In genomic region chr5:146416331-146417110, GRCm38 (mm10) we compare ENCODE assay signal across 29 mouse cellular contexts. TPM values are rescaled to one million over a fixed set of nuclear protein-coding genes. Genes with fewer than 3 reads are reported as not detected.
DNase-seq lines count a peak whose midpoint lies in the region; ATAC-seq and TF ChIP-seq lines count a peak whose summit lies in the region.
"Had no signal": no experiment of that assay in that cellular context is flagged by ENCODE, and none has a peak within 500 bp of the region (broad histone marks: within the 10 kb centered on the region; RNA-seq: fewer than 3 reads in every experiment).

No protein-coding gene starts in this region.

- no peak for TF ChIP-seq CTCF in left cerebral cortex, adult 2 months (IDR thresholded peaks at IDR 0.05)
- TF ChIP-seq CTCF in ES-Bruce4 (IDR thresholded peaks at IDR 0.05; ENCODE audit: low read depth, low read length), result no peak

- ATAC-seq in forebrain, embryonic 13.5 days, result no peak
- no peak for ATAC-seq in forebrain, embryonic 11.5 days (replicated peaks; ENCODE audit: low FRiP score)
- 0 out of 2 replicates have a peak, but pooled peaks have one; percentile 40 for ATAC-seq in kidney, embryonic 14.5 days (ENCODE audit: low FRiP score, low TSS enrichment)
- ATAC-seq: forebrain, embryonic 16.5 days; intestine, postnatal 0 days had no signal

- H3K9ac ChIP-seq in forebrain, embryonic 13.5 days, result peak overlapping the region; percentile 37
- H3K9ac ChIP-seq in forebrain, embryonic 11.5 days (ENCODE audit: low read length), result no peak overlapping the region
- H3K9ac ChIP-seq in kidney, embryonic 14.5 days (ENCODE audit: low read depth, low read length), result no peak overlapping the region
- no peak overlapping the region for H3K9ac ChIP-seq in ES-Bruce4 (ENCODE audit: low read depth, poor library complexity, severe bottlenecking)
- H3K9ac ChIP-seq: embryonic facial prominence, embryonic 15.5 days; heart, embryonic 15.5 days; hindbrain, embryonic 14.5 days; kidney, embryonic 15.5 days; limb, embryonic 12.5 days; liver, embryonic 15.5 days; lung, embryonic 14.5 days; midbrain, embryonic 12.5 days; neural tube, embryonic 12.5 days; stomach, embryonic 15.5 days had no signal

- 77% methylated on average over 20 of the region's 20 CpGs for WGBS in forebrain, embryonic 13.5 days
- WGBS in forebrain, embryonic 11.5 days, result 82% methylated on average over 20 of the region's 20 CpGs
- WGBS in kidney, embryonic 14.5 days, result 39% methylated on average over 20 of the region's 20 CpGs

- no peak for TF ChIP-seq POLR2A in ES-Bruce4 (IDR thresholded peaks at IDR 0.05; ENCODE audit: insufficient read depth, low read length)

- no peaks in the 10 kb centered on the region for H3K27me3 ChIP-seq in forebrain, embryonic 13.5 days
- H3K27me3 ChIP-seq in forebrain, embryonic 11.5 days (ENCODE audit: control insufficient read depth, insufficient read depth, low read length), result no peaks in the 10 kb centered on the region
- no peaks in the 10 kb centered on the region for H3K27me3 ChIP-seq in kidney, embryonic 14.5 days (ENCODE audit: control insufficient read depth, insufficient read depth, low read length)
- no peaks in the 10 kb centered on the region for H3K27me3 ChIP-seq in ES-Bruce4 (ENCODE audit: control insufficient read depth, insufficient read depth, low read length, poor library complexity, severe bottlenecking)
- H3K27me3 ChIP-seq: embryonic facial prominence, embryonic 15.5 days; kidney, embryonic 15.5 days; limb, embryonic 12.5 days; liver, embryonic 15.5 days; midbrain, embryonic 12.5 days; neural tube, embryonic 12.5 days; stomach, embryonic 15.5 days had no signal

- intact Hi-C loops in left cerebral cortex, adult 2 months (cut with DNase I), result no loop called here

- no peak overlapping the region for H3K4me2 ChIP-seq in forebrain, embryonic 13.5 days
- no peak overlapping the region for H3K4me2 ChIP-seq in forebrain, embryonic 11.5 days (ENCODE audit: low read depth, low read length, severe bottlenecking)
- no peak overlapping the region for H3K4me2 ChIP-seq in kidney, embryonic 14.5 days (replicated peaks; ENCODE audit: low read depth, low read length)
- H3K4me2 ChIP-seq: embryonic facial prominence, embryonic 15.5 days; heart, embryonic 15.5 days; hindbrain, embryonic 14.5 days; kidney, embryonic 15.5 days; limb, embryonic 12.5 days; liver, embryonic 15.5 days; lung, embryonic 14.5 days; midbrain, embryonic 12.5 days; neural tube, embryonic 12.5 days; stomach, embryonic 15.5 days had no signal

- H3K9me3 ChIP-seq in forebrain, embryonic 13.5 days (replicated peaks), result no peaks in the 10 kb centered on the region
- no peaks in the 10 kb centered on the region for H3K9me3 ChIP-seq in forebrain, embryonic 11.5 days (ENCODE audit: control insufficient read depth, low read length)
- H3K9me3 ChIP-seq in kidney, embryonic 14.5 days (ENCODE audit: control insufficient read depth, low read length), result no peaks in the 10 kb centered on the region
- H3K9me3 ChIP-seq in ES-Bruce4 (replicated peaks; ENCODE audit: control insufficient read depth, insufficient read depth, low read length, poor library complexity, severe bottlenecking), result no peaks in the 10 kb centered on the region
- H3K9me3 ChIP-seq: embryonic facial prominence, embryonic 15.5 days; heart, embryonic 15.5 days; kidney, embryonic 15.5 days; limb, embryonic 12.5 days; liver, embryonic 15.5 days; midbrain, embryonic 12.5 days; neural tube, embryonic 12.5 days; stomach, embryonic 15.5 days had no signal

- TF ChIP-seq EP300 in ES-Bruce4 (IDR thresholded peaks at IDR 0.05; ENCODE audit: insufficient read depth, low read depth, low read length), result no peak

- peaks cover 37% of the 10 kb centered on the region for H3K4me1 ChIP-seq in forebrain, embryonic 13.5 days
- peaks cover 2% of the 10 kb centered on the region; the same call in 1 of the 2 replicates for H3K4me1 ChIP-seq in forebrain, embryonic 11.5 days (replicated peaks; ENCODE audit: control insufficient read depth, insufficient read depth, low read length)
- H3K4me1 ChIP-seq in kidney, embryonic 14.5 days (ENCODE audit: control insufficient read depth, insufficient read depth, low read length), result no peaks in the 10 kb centered on the region
- H3K4me1 ChIP-seq in ES-Bruce4 (ENCODE audit: control insufficient read depth, insufficient read depth, low read length), result peaks cover 5% of the 10 kb centered on the region
- H3K4me1 ChIP-seq: liver, embryonic 15.5 days had no signal

- no peak overlapping the region for H3K27ac ChIP-seq in forebrain, embryonic 13.5 days
- H3K27ac ChIP-seq in forebrain, embryonic 11.5 days (ENCODE audit: low read depth, low read length), result no peak overlapping the region
- no peak overlapping the region for H3K27ac ChIP-seq in kidney, embryonic 14.5 days (ENCODE audit: low read depth, low read length)
- peak overlapping the region; percentile 79 for H3K27ac ChIP-seq in left cerebral cortex, adult 2 months
- H3K27ac ChIP-seq in ES-Bruce4 (ENCODE audit: insufficient read depth, low read length), result no peak overlapping the region
- H3K27ac ChIP-seq: embryonic facial prominence, embryonic 15.5 days; gastrocnemius, adult 2 months; heart, embryonic 15.5 days; hindbrain, embryonic 14.5 days; kidney, embryonic 15.5 days; limb, embryonic 12.5 days; liver, embryonic 15.5 days; midbrain, embryonic 12.5 days; neural tube, embryonic 12.5 days; stomach, embryonic 15.5 days had no signal

- DNase-seq in forebrain, embryonic 11.5 days (ENCODE audit: low spot score), result no peak
- no peak for DNase-seq in kidney, adult 11 months
- no peak for DNase-seq in left cerebral cortex, adult 2 months (ENCODE audit: extremely low spot score in 1 of 2, low spot score in 2 of 2)
- DNase-seq in left cerebral cortex, adult 9 months (ENCODE audit: low spot score in 2 of 2), result no peak
- DNase-seq in urinary bladder, postnatal 14 days (ENCODE audit: low spot score), result no peak
- DNase-seq: adrenal gland, postnatal 14 days; cerebellum, adult 11 months; cerebellum, postnatal 10 days; gastrocnemius, adult 2 months; heart, postnatal 36 days; lung, embryonic 14.5 days; lung, postnatal 14 days had no signal

- no peak overlapping the region for H3K4me3 ChIP-seq in forebrain, embryonic 13.5 days
- no peak overlapping the region for H3K4me3 ChIP-seq in forebrain, embryonic 11.5 days (ENCODE audit: low read depth, low read length)
- H3K4me3 ChIP-seq in kidney, embryonic 14.5 days (ENCODE audit: low read length), result no peak overlapping the region
- H3K4me3 ChIP-seq in left cerebral cortex, adult 2 months, result no peak overlapping the region
- 0 out of 2 replicates have a peak overlapping the region, but pooled peaks have one; percentile 10 for H3K4me3 ChIP-seq in ES-Bruce4 (ENCODE audit: low read depth, low read length)
- H3K4me3 ChIP-seq: embryonic facial prominence, embryonic 15.5 days; gastrocnemius, adult 2 months; heart, embryonic 15.5 days; kidney, embryonic 15.5 days; limb, embryonic 12.5 days; liver, embryonic 15.5 days; midbrain, embryonic 12.5 days; myocyte; neural tube, embryonic 12.5 days; stomach, embryonic 15.5 days had no signal

- H3K36me3 ChIP-seq in forebrain, embryonic 13.5 days (ENCODE audit: poor library complexity, severe bottlenecking), result no peaks in the 10 kb centered on the region
- H3K36me3 ChIP-seq in forebrain, embryonic 11.5 days (ENCODE audit: control insufficient read depth, insufficient read depth, low read length), result no peaks in the 10 kb centered on the region
- no peaks in the 10 kb centered on the region for H3K36me3 ChIP-seq in kidney, embryonic 14.5 days (ENCODE audit: control insufficient read depth, insufficient read depth, low read length)
- no peaks in the 10 kb centered on the region for H3K36me3 ChIP-seq in ES-Bruce4 (ENCODE audit: control insufficient read depth, insufficient read depth, low read length, poor library complexity, severe bottlenecking)
- H3K36me3 ChIP-seq: embryonic facial prominence, embryonic 15.5 days; heart, embryonic 15.5 days; kidney, embryonic 15.5 days; limb, embryonic 12.5 days; liver, embryonic 15.5 days; midbrain, embryonic 12.5 days; neural tube, embryonic 12.5 days; stomach, embryonic 15.5 days had no signal

RNA-seq across cellular contexts. Expression of gene Wasf3, which starts 31.7 kb away (rescaled TPM):
- 7.3 and 8.9 TPM in 2 replicates for polyA plus RNA-seq in forebrain, embryonic 13.5 days (2015; fragmentation: Nextera tagmentation; extraction: Ambion mirVana)
- 4.8 and 5.1 TPM in 2 replicates for polyA plus RNA-seq in forebrain, embryonic 11.5 days (2014; fragmentation: Nextera tagmentation; extraction: Ambion mirVana)
- polyA plus RNA-seq in kidney, embryonic 14.5 days (2014; fragmentation: Nextera tagmentation; extraction: Ambion mirVana), result 2.3 and 2.7 TPM in 2 replicates
- total RNA-seq in left cerebral cortex, adult 2 months (2021), result 10 to 100 TPM; 90.3 to 93.9 TPM
- 32.3 and 33.1 TPM in 2 replicates for polyA plus RNA-seq in ES-Bruce4 (2011; ENCODE audit: insufficient read depth, insufficient read length, low read depth, missing spikeins)
- total RNA-seq: common myeloid progenitor, adult 5-6 weeks; megakaryocyte progenitor cell, adult 5-6 weeks had no signal
- polyA plus RNA-seq: myocyte had no signal
